Mouse (Mus musculus): Measurements from ENCODE around the gene Toporsl. TPM values are rescaled to one million over a fixed set of nuclear protein-coding genes. Genes with fewer than 3 reads are reported as not detected.

Gene Toporsl
- not detected in 2 replicates for polyA plus RNA-seq (2015; fragmentation: Nextera tagmentation; extraction: Ambion mirVana)

DNA sequence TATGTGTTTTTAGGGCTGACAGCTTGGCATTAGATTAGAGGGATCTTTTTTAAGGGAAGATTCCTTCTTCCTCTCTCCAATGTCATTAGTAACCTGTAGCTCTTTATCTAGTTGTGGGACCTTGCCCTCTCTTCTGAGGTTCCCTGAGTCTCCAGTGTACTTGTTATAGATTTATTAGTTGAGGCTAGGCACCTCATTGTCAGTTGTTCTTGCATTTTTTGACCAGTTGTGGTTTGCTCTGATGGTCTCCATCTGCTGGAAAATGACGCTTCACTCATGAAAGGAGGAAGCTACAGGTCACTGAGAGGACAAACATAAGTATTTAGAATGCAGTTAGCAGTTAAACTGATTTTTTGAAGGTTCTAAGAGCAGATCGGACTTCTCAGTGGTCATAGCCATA lies at the start of gene Toporsl:
Gene Toporsl (plus strand): TSS at position 348 of the 400 bp plus-strand sequence.

Other genes starting within 250 kb of the Toporsl start
- gene Smc2, start 157.0 kb upstream of the Toporsl start, polyA plus RNA-seq (2015; fragmentation: Nextera tagmentation; extraction: Ambion mirVana), result 266 and 309 TPM in 2 replicates
- not detected in 2 replicates for gene Vma21-ps, start 99.0 kb upstream of the Toporsl start, polyA plus RNA-seq (2015; fragmentation: Nextera tagmentation; extraction: Ambion mirVana)
- gene Olfr275, start 218.3 kb downstream of the Toporsl start, polyA plus RNA-seq (2015; fragmentation: Nextera tagmentation; extraction: Ambion mirVana), result not detected in 2 replicates